Mouse (Mus musculus) adrenal gland, adult 18-20 months (tissue): ENCODE results near the gene Lrig2. TPM values are rescaled to one million over a fixed set of nuclear protein-coding genes. Genes with fewer than 3 reads are reported as not detected.

Experiments
- DNase-seq, 2 experiments: peaks; one replicate each; pipeline ENCODE4 v3.0.0; 2021 to 2022; ENCODE audit warnings: low spot score in 2 of 2
- total RNA-seq, 2 experiments: library from RNA; stranded (reverse); gene quantifications; 1 replicate in 1 of 2; 2 replicates in 1 of 2; pipeline ENCODE4 v1.2.3; 2021

Gene Lrig2
- total RNA-seq, 2 experiments from 2014 or later: 11.7 to 14.5 TPM

GRCm38 (mm10) chr3:104378228-104378627 lies 133.5 kb downstream of the Lrig2 start:
- no peak for DNase-seq

DNA sequence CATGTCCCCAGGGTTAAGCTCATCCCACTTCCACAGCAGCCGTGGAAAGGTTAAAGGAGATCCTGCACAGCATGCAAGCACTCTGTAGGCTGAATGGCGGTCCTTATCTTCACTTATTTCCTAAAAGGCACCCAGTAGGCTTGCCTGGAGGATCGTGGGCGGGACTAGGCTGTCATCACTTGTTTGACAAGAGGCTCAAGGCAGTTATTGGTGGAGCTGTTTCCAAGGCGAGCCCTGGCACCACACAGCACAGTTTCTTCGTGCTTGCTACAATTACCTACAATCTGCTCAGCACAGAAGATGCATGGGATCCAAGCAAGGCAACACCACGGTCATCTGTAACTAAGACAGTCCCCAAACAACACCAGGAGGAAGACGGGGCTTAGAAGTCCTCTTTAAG lies 137.8 kb downstream of the Lrig2 start:
- no peak for DNase-seq

- DNase-seq: no peak
Measured at GRCm38 (mm10) chr3:104372374-104372773, 139.3 kb downstream of the Lrig2 start.

GRCm38 (mm10) chr3:104367912-104368311 lies 143.8 kb downstream of the Lrig2 start:
- no peak for DNase-seq

DNA sequence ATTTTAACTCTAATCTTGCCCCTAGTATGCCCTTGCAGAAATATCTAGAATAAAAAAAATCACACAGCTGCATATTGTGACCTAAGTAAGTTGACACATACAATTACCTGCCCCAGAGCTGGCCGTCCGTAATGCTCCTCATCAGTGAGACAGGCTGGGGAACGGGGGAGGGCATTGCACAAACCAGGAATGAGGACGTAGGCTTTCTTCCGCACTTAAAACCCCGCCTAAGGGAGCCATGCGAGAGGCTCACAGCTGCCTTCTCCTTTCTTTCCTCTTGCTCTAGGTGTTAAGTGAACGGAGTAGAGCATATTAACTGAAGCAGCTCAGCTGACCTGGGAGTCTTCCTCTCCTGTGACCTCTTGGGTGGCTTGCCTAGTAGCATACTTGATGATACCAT lies 149.9 kb downstream of the Lrig2 start:
- DNase-seq: no peak

GRCm38 (mm10) chr3:104360325-104360724 lies 151.4 kb downstream of the Lrig2 start:
- peak; percentile 44 to 60 for DNase-seq

GRCm38 (mm10) chr3:104359225-104360135 lies 152.2 kb downstream of the Lrig2 start:
- no peak for DNase-seq

GRCm38 (mm10) chr3:104358747-104359146 lies 153.0 kb downstream of the Lrig2 start:
- no peak for DNase-seq

GRCm38 (mm10) chr3:104356106-104356505 lies 155.6 kb downstream of the Lrig2 start:
- no peak for DNase-seq

DNA sequence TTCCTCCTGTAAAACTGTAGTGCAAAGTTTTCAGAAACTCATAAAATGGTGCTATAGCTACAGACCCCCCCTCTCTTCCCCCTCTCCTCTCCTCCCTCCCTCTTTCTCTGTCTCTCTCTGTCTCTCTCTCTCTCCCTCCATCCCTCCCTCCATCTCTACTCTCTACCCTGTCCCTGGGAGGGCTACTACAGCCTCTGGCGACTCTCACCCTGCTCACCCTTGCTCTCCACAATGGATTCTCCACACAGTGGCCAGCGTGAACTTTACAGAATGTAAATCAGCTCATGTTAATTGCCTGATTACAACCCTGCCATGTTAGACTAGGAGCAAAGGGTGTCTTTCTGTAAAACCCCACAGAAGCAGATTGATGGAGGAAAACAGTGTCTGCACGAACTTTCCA lies 157.8 kb downstream of the Lrig2 start:
- DNase-seq: no peak

GRCm38 (mm10) chr3:104352358-104353060 lies 159.2 kb downstream of the Lrig2 start:
- peak in 1 of 2 experiments; percentile 18 for DNase-seq

DNA sequence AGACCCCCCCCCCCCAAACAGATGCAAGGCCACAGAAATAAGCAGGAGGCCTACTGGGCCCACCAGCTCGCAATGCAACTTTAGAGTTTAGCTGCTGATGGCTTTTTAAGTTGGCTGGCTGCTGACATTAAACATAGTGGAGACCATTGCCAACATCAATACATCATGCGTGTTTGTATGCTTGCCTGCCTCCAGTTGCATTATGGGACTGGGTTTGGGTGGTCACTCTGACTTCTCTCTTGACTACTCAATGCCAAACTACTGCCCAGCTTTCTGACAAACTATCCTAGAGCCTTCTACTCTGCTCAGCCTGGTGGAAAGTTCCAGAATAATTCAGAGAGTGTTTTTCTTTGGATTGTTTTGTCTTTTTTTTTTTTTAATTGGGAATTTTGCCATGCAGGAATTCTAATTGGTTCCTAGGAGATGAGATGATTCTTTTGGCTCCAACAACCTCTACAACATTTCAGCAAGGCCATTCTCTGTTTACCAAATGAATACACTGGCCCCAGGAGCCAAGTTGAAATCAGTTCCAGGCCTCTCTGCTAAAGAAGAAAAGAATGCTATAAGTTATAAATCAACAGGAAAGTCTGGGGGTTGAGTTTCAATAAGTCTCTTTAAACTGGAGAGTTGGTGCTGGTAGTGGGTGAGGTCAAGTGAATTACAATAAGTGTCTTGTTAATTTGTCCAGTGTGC lies 161.3 kb downstream of the Lrig2 start:
- no peak for DNase-seq

DNA sequence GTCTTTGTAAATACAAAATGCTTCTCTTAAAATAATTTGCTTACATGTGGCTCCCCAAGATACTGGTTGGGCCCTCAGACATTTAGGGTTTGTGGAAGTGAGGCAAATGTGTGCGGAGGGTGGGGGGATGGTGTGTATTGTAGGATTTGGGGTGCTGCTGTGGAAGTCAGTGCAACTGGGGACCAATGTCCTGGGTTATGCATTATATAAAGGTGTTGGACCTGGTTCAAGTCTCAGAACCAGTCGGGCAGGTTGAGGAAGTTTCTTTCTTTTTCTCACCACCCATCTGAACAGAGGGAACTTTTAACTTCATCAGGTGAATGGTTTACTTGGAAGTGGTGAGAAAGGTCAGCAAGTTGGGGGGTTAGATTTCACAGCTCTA lies 161.9 kb downstream of the Lrig2 start:
- no peak for DNase-seq

DNA sequence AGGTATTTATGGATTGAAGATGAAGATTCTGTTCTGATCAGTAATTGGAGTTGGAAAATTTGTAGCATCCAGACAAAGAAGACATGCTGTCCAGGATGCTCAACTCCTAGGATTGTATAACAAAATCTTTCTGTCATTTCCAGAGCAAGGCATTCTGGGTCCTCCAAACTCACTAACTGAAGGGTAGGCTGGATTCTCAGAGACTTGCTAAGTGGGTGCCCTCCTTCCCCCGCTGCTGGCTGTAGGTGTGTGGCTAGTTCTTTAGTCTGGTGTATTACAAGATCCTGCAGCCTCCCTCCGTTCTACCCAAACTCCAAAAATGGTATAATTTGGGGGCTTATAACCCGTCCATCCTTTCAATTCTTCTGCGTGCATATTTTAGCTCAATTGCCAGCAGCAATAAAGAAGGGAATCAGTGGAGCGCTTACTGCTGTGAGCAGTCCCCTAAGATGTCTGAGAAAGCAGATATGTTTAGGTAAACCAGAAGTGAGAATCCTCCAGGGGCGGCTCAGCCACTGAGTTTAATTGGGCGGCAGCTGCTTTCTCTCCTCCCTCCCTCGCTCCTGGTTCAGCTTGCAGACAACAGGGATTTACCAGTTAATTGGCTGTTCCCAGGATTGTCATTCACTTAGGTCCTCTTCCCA lies 162.4 kb downstream of the Lrig2 start:
- DNase-seq: no peak

Other genes with a start within 250 kb of the Lrig2 start
- gene Slc16a1, start 126.8 kb upstream of the Lrig2 start, total RNA-seq: 100 to 1,000 TPM in 1 of 2 experiments, 10 to 100 TPM in 1; 49.3 to 122 TPM